Mouse (Mus musculus) ovary, postnatal 14 days (tissue): ENCODE results near the gene Spns2.

Source experiments
- DNase-seq: peaks from one replicate; pipeline ENCODE4 v3.0.0; 2022; ENCODE audit warnings: low spot score

The Spns2 gene

DNA sequence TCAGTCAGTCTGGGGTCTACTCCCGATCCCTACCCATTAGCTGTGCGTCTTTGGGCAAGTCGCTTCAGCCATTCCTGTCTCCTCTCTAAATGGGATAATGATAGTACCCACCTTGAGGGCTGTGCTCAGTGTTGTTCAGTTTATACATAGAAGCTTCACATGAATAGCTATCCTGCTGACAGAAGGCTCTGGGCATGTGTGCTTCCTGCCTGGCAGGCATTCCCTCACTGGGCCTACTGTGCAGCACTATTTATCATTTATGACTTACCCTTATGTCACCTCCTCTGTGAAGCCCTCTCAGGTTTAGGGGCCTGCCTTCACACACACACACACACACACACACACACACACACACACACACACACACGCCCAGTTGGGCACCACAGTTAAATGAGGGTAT lies 10.4 kb upstream of the Spns2 start:
- no peak for DNase-seq

GRCm38 (mm10) chr11:72497367-72497766 lies 7.7 kb upstream of the Spns2 start:
- no peak for DNase-seq

GRCm38 (mm10) chr11:72496775-72497174 lies 7.1 kb upstream of the Spns2 start:
- DNase-seq: no peak

GRCm38 (mm10) chr11:72496066-72496465 lies 6.4 kb upstream of the Spns2 start:
- DNase-seq: no peak

GRCm38 (mm10) chr11:72494046-72494988 lies 4.6 kb upstream of the Spns2 start:
- no peak for DNase-seq

DNA sequence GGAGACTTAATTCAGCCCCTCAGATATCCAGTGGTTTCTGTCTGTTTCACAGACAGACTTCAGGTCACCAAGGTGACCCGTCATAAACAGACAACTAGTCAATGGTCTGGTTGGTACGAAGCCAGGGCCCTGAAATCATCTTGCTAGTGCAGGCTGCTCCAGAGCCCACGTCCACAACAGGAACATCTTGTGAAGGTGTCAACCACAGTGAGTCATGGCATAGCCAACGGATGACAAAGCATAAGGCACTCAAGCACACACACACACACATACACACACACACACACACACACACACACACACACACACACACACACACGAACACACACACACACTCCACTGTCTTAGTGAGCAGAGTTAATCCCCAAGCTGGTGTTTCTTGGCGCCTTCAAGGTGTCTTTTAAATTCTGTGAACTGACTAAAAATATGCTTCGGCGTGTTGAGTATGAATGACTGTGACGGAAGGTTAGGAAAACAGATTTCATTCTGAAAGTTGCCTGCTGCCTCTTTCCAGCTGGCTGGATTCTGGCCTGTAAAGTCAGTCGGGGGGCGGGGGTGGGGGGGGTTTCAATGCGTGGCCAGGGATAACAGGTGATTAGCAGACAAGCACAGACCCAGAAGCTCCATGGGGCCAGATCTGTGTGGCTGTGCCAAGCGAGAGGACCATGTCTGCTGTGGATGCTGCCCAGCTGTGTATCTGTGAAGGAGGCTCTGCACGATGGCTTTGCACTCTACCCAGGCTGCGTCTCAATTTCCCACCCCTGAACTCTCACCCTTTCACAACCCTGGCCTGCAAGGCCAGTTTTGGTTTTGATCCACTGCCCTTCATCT lies 1.6 kb upstream of the Spns2 start:
- no peak for DNase-seq

GRCm38 (mm10) chr11:72489397-72489796 lies 307 bp downstream of the Spns2 start:
- DNase-seq: no peak

GRCm38 (mm10) chr11:72488753-72489271 lies 892 bp downstream of the Spns2 start:
- no peak for DNase-seq

GRCm38 (mm10) chr11:72487739-72488138 lies 2.0 kb downstream of the Spns2 start:
- DNase-seq: no peak

- DNase-seq: no peak
These were observed 2.5 kb downstream of the Spns2 start for GRCm38 (mm10) chr11:72487171-72487570.

DNA sequence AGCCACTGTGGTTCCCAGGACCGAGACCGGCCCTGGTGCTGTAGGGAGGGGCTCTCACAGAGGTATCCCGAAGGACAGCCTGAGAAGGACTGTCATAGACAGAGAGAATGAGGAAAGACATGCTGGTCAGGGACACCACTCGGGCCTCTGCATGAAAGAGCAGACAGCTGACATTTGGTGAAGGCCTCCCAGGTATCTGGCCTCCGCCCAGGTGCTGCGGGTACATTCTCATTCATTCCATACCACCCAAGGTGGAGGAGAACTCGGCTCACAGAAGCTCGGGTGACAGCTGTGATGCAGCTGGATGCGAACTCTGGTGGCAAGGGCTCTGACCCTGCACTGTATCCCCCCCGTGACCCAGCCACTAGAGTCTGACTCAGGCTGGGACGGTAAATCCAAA lies 3.7 kb downstream of the Spns2 start:
- no peak for DNase-seq

GRCm38 (mm10) chr11:72485157-72485556 lies 4.5 kb downstream of the Spns2 start:
- DNase-seq: no peak

GRCm38 (mm10) chr11:72484549-72484948 lies 5.2 kb downstream of the Spns2 start:
- no peak for DNase-seq

DNA sequence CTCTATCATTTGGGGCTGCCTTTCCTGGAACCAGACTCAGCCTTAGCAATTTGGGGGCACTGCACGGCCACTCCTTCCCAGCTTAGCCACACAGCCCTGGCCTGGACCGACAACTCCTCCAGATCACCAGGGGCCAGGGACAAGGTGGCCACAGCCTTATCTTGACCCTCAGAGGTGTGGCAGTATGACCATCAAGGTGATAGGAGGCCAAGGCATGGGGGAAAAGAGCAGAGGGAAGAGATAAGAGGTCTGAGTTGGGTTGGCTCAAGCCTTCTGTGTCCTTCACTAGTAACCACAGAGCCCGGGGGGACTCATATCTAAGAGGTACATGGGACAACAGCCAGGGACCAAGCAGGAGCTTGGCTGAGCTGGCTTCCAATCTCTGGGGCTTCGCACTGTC lies 7.8 kb downstream of the Spns2 start:
- no peak for DNase-seq

GRCm38 (mm10) chr11:72481313-72481712 lies 8.4 kb downstream of the Spns2 start:
- DNase-seq: no peak

DNA sequence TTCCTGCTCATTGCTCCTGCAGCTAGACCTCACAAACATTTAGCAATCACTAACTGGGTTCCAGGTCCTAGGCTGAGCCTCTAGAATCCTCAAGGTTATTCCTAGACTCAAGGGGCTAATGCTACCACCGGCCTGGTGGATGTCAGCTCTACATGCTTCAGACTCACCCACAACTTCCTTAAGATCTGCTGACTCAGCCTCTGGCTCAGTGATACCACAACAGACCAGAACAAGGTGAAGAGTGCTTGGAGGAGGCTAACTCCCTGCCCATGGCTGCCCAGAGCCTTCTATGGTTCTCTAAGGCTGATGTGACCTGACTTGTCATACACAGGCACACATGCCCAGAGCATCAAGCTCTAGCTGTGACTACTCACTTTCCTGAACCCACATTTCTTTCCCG lies 10.2 kb downstream of the Spns2 start:
- DNase-seq: no peak

DNA sequence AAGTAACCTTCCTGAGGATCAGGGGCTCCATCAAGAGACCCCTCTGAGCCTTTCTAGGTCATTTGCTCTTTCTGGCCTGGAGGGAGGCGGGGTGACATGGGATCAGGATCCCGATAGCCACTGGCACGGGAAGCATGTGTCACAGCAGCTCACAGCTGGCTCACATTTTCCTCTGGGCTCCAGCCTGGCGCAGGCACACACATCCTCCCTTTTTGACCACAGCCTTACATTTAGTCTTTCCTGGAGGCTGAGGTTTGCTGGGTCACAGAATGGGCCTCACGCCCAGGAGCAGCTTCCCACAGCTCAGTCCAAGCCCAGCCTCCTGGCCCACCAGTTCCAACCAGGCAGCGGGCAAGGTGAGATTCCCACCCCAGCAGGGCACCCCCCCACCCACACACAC lies 11.5 kb downstream of the Spns2 start:
- no peak for DNase-seq

GRCm38 (mm10) chr11:72477653-72478052 lies 12.1 kb downstream of the Spns2 start:
- DNase-seq: no peak

- no peak for DNase-seq
These were observed 12.5 kb downstream of the Spns2 start for GRCm38 (mm10) chr11:72477182-72477581.

GRCm38 (mm10) chr11:72476074-72476625 lies 13.6 kb downstream of the Spns2 start:
- no peak for DNase-seq

GRCm38 (mm10) chr11:72475408-72475807 lies 14.3 kb downstream of the Spns2 start:
- DNase-seq: no peak

DNA sequence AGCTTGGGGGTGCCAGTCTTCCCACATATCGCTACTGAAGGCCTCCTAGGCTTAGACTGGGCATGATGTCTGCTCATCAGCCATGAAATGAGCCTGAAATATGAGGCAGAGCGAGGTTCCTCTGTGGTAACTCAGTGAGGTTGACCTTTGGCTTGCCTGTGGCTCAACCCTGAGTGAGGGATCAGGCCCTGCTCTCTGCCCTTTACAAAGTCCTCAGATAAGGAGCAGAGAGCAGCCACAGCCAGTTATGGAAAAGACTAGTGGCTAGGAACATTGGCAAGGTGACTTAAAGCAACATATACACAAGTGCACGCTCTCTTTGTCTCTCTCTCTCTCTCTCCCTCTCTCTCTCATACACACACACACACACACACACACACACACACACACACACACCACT lies 14.8 kb downstream of the Spns2 start:
- no peak for DNase-seq

GRCm38 (mm10) chr11:72473540-72473939 lies 16.2 kb downstream of the Spns2 start:
- no peak for DNase-seq
